Mouse (Mus musculus) activated CD4-positive, CD25-positive, alpha-beta regulatory T cell, adult 4 months (primary cell): Measurements from ENCODE around the gene Btbd9. TPM values are rescaled to one million over a fixed set of nuclear protein-coding genes. Genes with fewer than 3 reads are reported as not detected.

ENCODE experiments used
- ATAC-seq: one replicate; pipeline ENCODE4 v1.8.0; 2017
- polyA plus RNA-seq, 2 experiments: library from polyadenylated mRNA; unstranded; fragments of 100-300 nt; shearing (Covaris generic); gene quantifications; one replicate each; pipeline ENCODE4 v1.2.1; 2017

Btbd9 gene
- polyA plus RNA-seq, 2 experiments from 2014 or later, result 51.2 to 51.6 TPM

- ATAC-seq, result no peak
Measured at GRCm38 (mm10) chr17:30239458-30239857, 336.8 kb downstream of the Btbd9 start.

- ATAC-seq, result no peak
Measured at GRCm38 (mm10) chr17:30237600-30237999, 338.7 kb downstream of the Btbd9 start.

GRCm38 (mm10) chr17:30236611-30237010 is 339.7 kb downstream of the Btbd9 start:
- no peak for ATAC-seq

- ATAC-seq, result no peak
Measured at GRCm38 (mm10) chr17:30235380-30235779, 340.9 kb downstream of the Btbd9 start.

- no peak for ATAC-seq
Measured at GRCm38 (mm10) chr17:30232698-30233097, 343.6 kb downstream of the Btbd9 start.

GRCm38 (mm10) chr17:30231483-30231882 is 344.8 kb downstream of the Btbd9 start:
- ATAC-seq, result no peak

GRCm38 (mm10) chr17:30230428-30230827 is 345.9 kb downstream of the Btbd9 start:
- no peak for ATAC-seq

GRCm38 (mm10) chr17:30228439-30229215 is 347.7 kb downstream of the Btbd9 start:
- ATAC-seq, result peak; percentile 23

GRCm38 (mm10) chr17:30225030-30225740 is 351.1 kb downstream of the Btbd9 start:
- ATAC-seq, result no peak

GRCm38 (mm10) chr17:30222837-30223236 is 353.5 kb downstream of the Btbd9 start:
- no peak for ATAC-seq

- no peak for ATAC-seq
Measured at GRCm38 (mm10) chr17:30222361-30222760, 353.9 kb downstream of the Btbd9 start.

- no peak for ATAC-seq
Measured at GRCm38 (mm10) chr17:30221677-30222076, 354.6 kb downstream of the Btbd9 start.

GRCm38 (mm10) chr17:30215741-30216140 is 360.5 kb downstream of the Btbd9 start:
- ATAC-seq, result no peak

- peak; percentile 80 for ATAC-seq
Measured at GRCm38 (mm10) chr17:30214393-30214792, 361.9 kb downstream of the Btbd9 start.

GRCm38 (mm10) chr17:30213371-30213770 is 362.9 kb downstream of the Btbd9 start:
- no peak for ATAC-seq

- no peak for ATAC-seq
Measured at GRCm38 (mm10) chr17:30212647-30213046, 363.6 kb downstream of the Btbd9 start.

- ATAC-seq, result no peak
Measured at GRCm38 (mm10) chr17:30210936-30211335, 365.4 kb downstream of the Btbd9 start.

- no peak for ATAC-seq
Measured at GRCm38 (mm10) chr17:30210262-30210661, 366.0 kb downstream of the Btbd9 start.

GRCm38 (mm10) chr17:30205062-30205825 is 371.0 kb downstream of the Btbd9 start:
- ATAC-seq, result no peak

- ATAC-seq, result no peak
Measured at GRCm38 (mm10) chr17:30200283-30200682, 376.0 kb downstream of the Btbd9 start.

GRCm38 (mm10) chr17:30199374-30200247 is 376.7 kb downstream of the Btbd9 start:
- peak; percentile 40 for ATAC-seq

- no peak for ATAC-seq
Measured at GRCm38 (mm10) chr17:30198422-30198821, 377.9 kb downstream of the Btbd9 start.
